Mouse (Mus musculus): Measurements from ENCODE around the gene 1810010H24Rik. TPM values are rescaled to one million over a fixed set of nuclear protein-coding genes. Genes with fewer than 3 reads are reported as not detected.

The 1810010H24Rik gene
- polyA plus RNA-seq, 2 experiments, result 1.9 to 2.6 TPM

DNA sequence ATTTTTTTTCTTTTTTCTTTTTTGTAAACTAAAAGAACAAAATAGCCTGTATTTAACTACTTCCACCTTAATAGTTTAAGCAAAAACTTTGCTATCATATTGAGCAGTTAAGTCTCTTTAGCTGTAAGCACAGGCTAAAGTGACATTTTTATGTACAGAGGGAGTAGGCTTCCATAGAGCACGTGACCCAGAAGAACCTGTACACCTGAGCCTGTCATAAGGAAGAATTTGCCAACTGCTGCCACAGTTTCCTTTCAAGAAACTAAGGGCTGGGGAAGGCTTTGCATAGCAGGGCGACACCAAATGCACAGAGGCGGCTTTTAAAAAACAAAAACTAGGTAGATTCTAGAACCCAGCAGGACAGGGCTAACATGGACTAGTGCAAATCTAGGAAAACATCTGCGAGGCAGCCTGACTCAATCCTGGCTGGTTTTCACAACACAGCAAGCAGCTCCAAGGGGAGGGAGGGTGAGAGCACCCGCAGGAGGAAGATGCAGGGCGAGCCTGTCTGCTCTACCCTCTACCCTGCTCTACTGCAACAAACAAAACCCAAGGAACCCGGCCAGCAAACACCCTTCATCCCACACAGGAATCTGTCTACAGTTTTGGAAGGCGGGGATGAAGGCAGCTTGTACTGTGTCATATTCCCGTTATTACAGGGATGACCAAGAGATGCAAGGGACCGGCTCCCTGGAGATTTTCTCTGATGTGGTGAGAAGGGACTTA, 8.8 kb downstream of the 1810010H24Rik start:
- H3K4me1 ChIP-seq (replicated peaks; ENCODE audit: control insufficient read depth in 2 of 2, insufficient read depth in 2 of 2, low read length in 1 of 2), result no peaks in the 10 kb centered on the region

DNA sequence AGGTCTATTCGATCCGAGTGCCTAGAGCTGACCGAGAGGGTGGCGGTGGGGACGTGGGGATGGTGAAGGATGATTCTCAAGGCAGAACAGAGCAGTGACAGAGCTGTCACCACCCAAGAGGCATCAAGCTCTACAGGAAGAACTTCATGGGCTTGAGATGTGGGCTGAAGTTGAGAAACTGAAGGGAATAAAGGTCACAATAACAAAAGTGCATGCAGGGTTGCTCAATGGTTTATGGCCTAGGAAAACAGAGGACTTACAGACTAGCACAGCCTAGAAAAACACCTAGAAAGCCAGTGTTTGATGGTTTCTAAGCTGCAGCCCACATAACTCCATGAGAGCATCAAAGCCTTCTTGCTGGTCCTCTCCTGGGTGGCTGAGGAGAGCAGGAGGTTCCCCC, 13.9 kb downstream of the 1810010H24Rik start:
- H3K9me3 ChIP-seq (ENCODE audit: control insufficient read depth, low read length), result no peaks in the 10 kb centered on the region
- WGBS (ENCODE audit: insufficient replicate concordance), result 87% methylated on average over 5 of the region's 5 CpGs
- no peaks in the 10 kb centered on the region for H3K27me3 ChIP-seq (ENCODE audit: control insufficient read depth, insufficient read depth, low read length)
- H3K4me1 ChIP-seq (replicated peaks; ENCODE audit: control insufficient read depth in 2 of 2, insufficient read depth in 2 of 2, low read length in 1 of 2), result peaks cover 3 to 7% of the 10 kb centered on the region in 2 experiments
- DNase-seq (ENCODE audit: low read depth in 3 of 3, low spot score in 3 of 3) (no peak), ATAC-seq (ENCODE audit: insufficient read depth) (no peak)
- no peak overlapping the region for H3K9ac ChIP-seq (replicated peaks)
- H3K36me3 ChIP-seq (replicated peaks; ENCODE audit: control insufficient read depth, insufficient read depth, low read depth), result peaks cover 23% of the 10 kb centered on the region
- no peak overlapping the region for H3K4me2 ChIP-seq (ENCODE audit: low read depth)
- no peak overlapping the region for H3K4me3 ChIP-seq (ENCODE audit: insufficient read depth in 1 of 2, low read depth in 2 of 2, low read length in 2 of 2)
- no peak overlapping the region for H3K27ac ChIP-seq
- no peak for TF ChIP-seq EP300 (IDR thresholded peaks at IDR 0.05; ENCODE audit: low read depth)
- no peak for TF ChIP-seq CTCF (IDR thresholded peaks at IDR 0.05; ENCODE audit: low read depth)

More for the DNA sequence above, 8.8 kb downstream of the 1810010H24Rik start:
- no peak for TF ChIP-seq EP300 (IDR thresholded peaks at IDR 0.05; ENCODE audit: low read depth)
- TF ChIP-seq CTCF (IDR thresholded peaks at IDR 0.05; ENCODE audit: low read depth), result no peak
- Histone ChIP-seq H3K27me3 (ENCODE audit: control insufficient read depth, insufficient read depth, low read length) (no peaks in the 10 kb centered on the region; the same call in 1 of the 2 replicates), H3K27ac (no peak overlapping the region), H3K4me2 (ENCODE audit: low read depth) (no peak overlapping the region), H3K9me3 (ENCODE audit: control insufficient read depth, low read length) (no peaks in the 10 kb centered on the region), H3K9ac (replicated peaks) (no peak overlapping the region), H3K4me3 (ENCODE audit: insufficient read depth in 1 of 2, low read depth in 2 of 2, low read length in 2 of 2) (no peak overlapping the region), H3K36me3 (replicated peaks; ENCODE audit: control insufficient read depth, insufficient read depth, low read depth) (no peaks in the 10 kb centered on the region; the same call in none of the 2 replicates)
- DNase-seq (ENCODE audit: low read depth in 3 of 3, low spot score in 3 of 3), result no peak
- WGBS (ENCODE audit: insufficient replicate concordance), result 79% methylated on average over 10 of the region's 10 CpGs
- no peak for ATAC-seq (ENCODE audit: insufficient read depth)

DNA sequence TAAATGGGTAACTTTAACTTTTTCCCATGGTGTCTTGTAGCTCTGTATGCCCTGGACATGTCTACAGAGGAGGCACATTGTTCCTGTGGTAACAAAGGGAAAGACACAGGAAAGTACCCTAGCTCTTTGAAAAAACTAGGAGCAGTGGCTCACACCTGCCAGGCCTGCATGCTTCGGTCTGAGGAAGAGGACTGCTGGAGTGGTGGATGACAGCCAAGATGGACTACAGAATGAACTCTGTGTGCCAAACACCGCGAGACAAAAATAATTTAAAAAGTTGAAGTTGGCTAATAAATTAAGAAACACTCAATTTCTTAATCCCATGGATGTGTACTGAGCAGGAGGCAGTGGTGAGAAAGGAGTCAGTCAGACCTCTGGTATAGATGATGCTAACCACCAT, 15.9 kb downstream of the 1810010H24Rik start:
- Histone ChIP-seq H3K9ac (replicated peaks) (no peak overlapping the region), H3K27ac (no peak overlapping the region), H3K4me3 (ENCODE audit: insufficient read depth in 1 of 2, low read depth in 2 of 2, low read length in 2 of 2) (no peak overlapping the region), H3K36me3 (replicated peaks; ENCODE audit: control insufficient read depth, insufficient read depth, low read depth) (peaks cover 27% of the 10 kb centered on the region), H3K4me1 (replicated peaks; ENCODE audit: control insufficient read depth in 2 of 2, insufficient read depth in 2 of 2, low read length in 1 of 2) (peaks cover 3 to 7% of the 10 kb centered on the region in 2 experiments), H3K9me3 (ENCODE audit: control insufficient read depth, low read length) (no peaks in the 10 kb centered on the region), H3K27me3 (ENCODE audit: control insufficient read depth, insufficient read depth, low read length) (no peaks in the 10 kb centered on the region), H3K4me2 (ENCODE audit: low read depth) (no peak overlapping the region)
- DNase-seq (ENCODE audit: low read depth in 3 of 3, low spot score in 3 of 3), result no peak
- ATAC-seq (ENCODE audit: insufficient read depth), result no peak
- 89% methylated on average over 3 of the region's 3 CpGs for whole genome bisulfite sequencing (ENCODE audit: insufficient replicate concordance)
- TF ChIP-seq CTCF (IDR thresholded peaks at IDR 0.05; ENCODE audit: low read depth), result no peak
- no peak for TF ChIP-seq EP300 (IDR thresholded peaks at IDR 0.05; ENCODE audit: low read depth)

DNA sequence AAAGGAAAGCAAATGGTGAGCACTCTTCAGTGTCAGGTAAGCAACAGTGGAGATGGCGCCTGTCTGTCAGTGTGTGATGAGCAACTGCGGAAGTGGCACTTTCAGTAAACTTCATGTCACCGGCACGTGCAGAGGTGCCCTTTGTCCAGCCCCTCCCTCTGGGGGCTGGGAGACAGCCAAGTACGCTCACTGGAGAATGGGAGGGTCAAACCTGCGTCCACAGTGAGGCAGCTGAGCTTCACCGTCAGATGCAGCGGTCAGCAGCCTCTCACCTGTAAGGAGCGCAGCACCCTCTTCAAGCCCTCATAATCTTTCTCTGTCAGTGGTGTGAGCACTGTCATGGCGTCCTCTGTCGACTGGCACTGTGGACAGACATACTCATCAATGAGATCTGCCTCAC, 17.9 kb downstream of the 1810010H24Rik start:
- Histone ChIP-seq H3K27ac (no peak overlapping the region), H3K9me3 (ENCODE audit: control insufficient read depth, low read length) (no peaks in the 10 kb centered on the region), H3K4me1 (replicated peaks; ENCODE audit: control insufficient read depth in 2 of 2, insufficient read depth in 2 of 2, low read length in 1 of 2) (peaks cover 3 to 7% of the 10 kb centered on the region in 2 experiments), H3K36me3 (replicated peaks; ENCODE audit: control insufficient read depth, insufficient read depth, low read depth) (peaks cover 29% of the 10 kb centered on the region), H3K9ac (replicated peaks) (no peak overlapping the region), H3K4me3 (ENCODE audit: insufficient read depth in 1 of 2, low read depth in 2 of 2, low read length in 2 of 2) (no peak overlapping the region), H3K4me2 (ENCODE audit: low read depth) (no peak overlapping the region), H3K27me3 (ENCODE audit: control insufficient read depth, insufficient read depth, low read length) (no peaks in the 10 kb centered on the region)
- 87% methylated on average over 11 of the region's 11 CpGs for WGBS (ENCODE audit: insufficient replicate concordance)
- ATAC-seq (ENCODE audit: insufficient read depth) (0 out of 2 replicates have a peak, but pooled peaks have one; percentile 6), DNase-seq (ENCODE audit: low read depth in 3 of 3, low spot score in 3 of 3) (no peak)
- TF ChIP-seq EP300 (IDR thresholded peaks at IDR 0.05; ENCODE audit: low read depth) (no peak), CTCF (IDR thresholded peaks at IDR 0.05; ENCODE audit: low read depth) (no peak)

DNA sequence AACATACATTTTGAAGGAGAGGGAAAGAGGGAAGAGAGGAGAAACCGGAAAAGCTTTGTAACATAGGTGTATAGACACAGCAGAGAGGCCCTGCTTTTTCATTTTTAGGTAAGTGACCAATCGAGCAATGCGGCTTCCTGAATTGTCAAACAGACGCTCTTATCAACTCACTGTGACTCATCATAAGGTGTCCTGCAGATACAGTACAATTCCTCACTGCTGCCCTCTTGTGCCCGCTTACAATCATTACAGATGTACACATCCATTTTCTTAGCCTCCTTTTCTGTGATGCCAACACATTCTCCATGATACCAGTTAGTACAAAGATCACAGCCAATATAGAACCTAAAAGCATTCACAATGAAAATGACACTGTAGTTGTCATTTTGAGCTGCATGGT, 18.8 kb downstream of the 1810010H24Rik start:
- Histone ChIP-seq H3K4me3 (ENCODE audit: insufficient read depth in 1 of 2, low read depth in 2 of 2, low read length in 2 of 2) (no peak overlapping the region), H3K9me3 (ENCODE audit: control insufficient read depth, low read length) (no peaks in the 10 kb centered on the region), H3K4me2 (ENCODE audit: low read depth) (peak overlapping the region; percentile 44), H3K9ac (replicated peaks) (peak overlapping the region; percentile 33; the same call in 1 of the 2 replicates), H3K36me3 (replicated peaks; ENCODE audit: control insufficient read depth, insufficient read depth, low read depth) (peaks cover 29% of the 10 kb centered on the region), H3K27ac (peak overlapping the region; percentile 49), H3K27me3 (ENCODE audit: control insufficient read depth, insufficient read depth, low read length) (no peaks in the 10 kb centered on the region), H3K4me1 (replicated peaks; ENCODE audit: control insufficient read depth in 2 of 2, insufficient read depth in 2 of 2, low read length in 1 of 2) (peaks cover 3 to 7% of the 10 kb centered on the region in 2 experiments)
- peak; percentile 84 to 86 (median 85) for DNase-seq (ENCODE audit: low read depth in 3 of 3, low spot score in 3 of 3)
- 10% methylated on average over 5 of the region's 5 CpGs for WGBS (ENCODE audit: insufficient replicate concordance)
- ATAC-seq (ENCODE audit: insufficient read depth), result peak; percentile 81
- TF ChIP-seq CTCF (IDR thresholded peaks at IDR 0.05; ENCODE audit: low read depth) (peak; percentile 88), EP300 (IDR thresholded peaks at IDR 0.05; ENCODE audit: low read depth) (peak; percentile 44; the same call in 1 of the 2 replicates)

Data from liver, embryonic 14.5 days (tissue).